Mouse (Mus musculus) c-Kit-negative CD71-positive TER-119-positive erythroid progenitor cells, embryonic 14.5 days (primary cell): ENCODE data around the gene Hsf2.
A peak's percentile ranks its signal among the peaks of the same experiment; 100 is the strongest.
"Not testable (repeated sequence)": the region's sequence is repeated elsewhere in the genome, so short reads cannot be mapped to it uniquely, and the experiment has no call there.

Source experiments
- DNase-seq: peaks from one replicate; pipeline ENCODE4 v3.0.0-alpha.2; 2013; ENCODE audit warnings: low read depth, low spot score

The Hsf2 gene

GRCm38 (mm10) chr10:57532218-57533101 is 46.3 kb downstream of the Hsf2 start, which contains the start of gene Serinc1:
Gene Serinc1 (minus strand): TSS chr10:57532530.
- peak; percentile 89 for DNase-seq

GRCm38 (mm10) chr10:57543890-57544289 is 57.7 kb downstream of the Hsf2 start:
- not testable (repeated sequence) for DNase-seq

- no peak for DNase-seq
These were observed 63.4 kb downstream of the Hsf2 start for GRCm38 (mm10) chr10:57549631-57550030.

- DNase-seq, result no peak
These were observed 67.5 kb downstream of the Hsf2 start for GRCm38 (mm10) chr10:57553719-57554118.

- DNase-seq, result no peak
These were observed 71.4 kb downstream of the Hsf2 start for GRCm38 (mm10) chr10:57557597-57557996.
